Mouse (Mus musculus): ENCODE measurements at regions not wholly inside any gene's neighbourhood (a gene's known extent, or its start where the extent isn't known, plus 50 kb on each side); places are given as distances from the start of the nearest gene placed in this dataset.

DNA sequence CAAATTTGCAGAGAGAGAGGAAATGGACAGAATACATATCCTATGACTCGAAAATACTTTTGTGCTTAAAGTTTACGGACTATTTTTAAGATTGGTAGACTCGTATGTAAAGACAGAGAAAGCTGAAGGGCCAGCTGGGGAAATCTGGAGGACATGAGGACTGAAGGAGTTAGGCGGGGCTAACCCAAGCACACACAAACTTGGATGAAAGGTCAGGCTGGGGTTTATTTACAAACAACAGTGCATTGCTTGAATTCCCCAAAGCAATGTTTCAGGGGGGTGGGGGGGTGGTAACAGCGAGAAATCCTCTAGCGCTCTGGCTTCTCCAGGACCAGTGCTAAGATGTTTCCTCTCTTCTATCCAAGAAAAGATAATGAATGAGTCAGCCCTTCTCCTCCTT lies 68.3 kb downstream of the Ptger2 start:
- DNase-seq (ENCODE audit: low spot score), result no peak

DNA sequence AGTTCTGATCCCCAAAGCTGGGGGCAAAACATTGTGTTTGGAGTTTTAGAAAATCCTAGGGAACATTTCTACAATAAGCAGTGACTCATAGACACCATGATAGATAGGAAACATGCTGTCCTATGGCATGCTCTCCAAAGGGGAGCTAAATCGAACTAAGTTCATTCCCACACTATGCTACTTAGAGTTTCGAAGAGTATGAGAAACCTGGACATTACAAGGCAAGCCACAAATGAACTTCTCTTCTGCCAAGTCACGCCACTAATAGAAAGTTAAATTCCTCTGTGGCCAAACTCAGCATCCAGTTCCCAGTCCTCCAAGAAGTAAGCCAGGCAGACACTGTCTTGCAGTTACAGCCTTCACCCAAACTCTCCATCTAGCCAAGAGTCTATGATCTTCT lies 73.7 kb downstream of the Ptger2 start:
- DNase-seq (ENCODE audit: low spot score), result no peak

DNA sequence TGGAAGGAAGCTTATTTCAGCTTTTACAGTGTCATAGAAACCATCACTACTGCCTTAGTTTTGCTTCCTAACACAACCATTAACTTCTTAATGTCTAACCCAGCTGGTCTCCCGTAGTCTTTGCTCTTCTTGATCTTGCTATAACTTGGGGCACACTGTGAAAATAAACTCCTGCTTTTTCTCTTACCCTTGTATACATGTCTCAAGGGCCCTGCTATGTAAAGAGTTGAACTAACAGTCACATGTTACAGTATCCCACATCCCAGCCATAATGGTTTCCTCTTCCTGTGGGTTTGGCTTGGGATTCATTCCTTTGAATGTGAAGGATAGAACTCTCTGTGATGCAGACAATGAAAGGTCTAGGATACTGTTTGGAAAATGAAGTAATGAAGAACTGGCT lies 76.5 kb downstream of the Ptger2 start:
- no peak for DNase-seq (ENCODE audit: low spot score)

DNA sequence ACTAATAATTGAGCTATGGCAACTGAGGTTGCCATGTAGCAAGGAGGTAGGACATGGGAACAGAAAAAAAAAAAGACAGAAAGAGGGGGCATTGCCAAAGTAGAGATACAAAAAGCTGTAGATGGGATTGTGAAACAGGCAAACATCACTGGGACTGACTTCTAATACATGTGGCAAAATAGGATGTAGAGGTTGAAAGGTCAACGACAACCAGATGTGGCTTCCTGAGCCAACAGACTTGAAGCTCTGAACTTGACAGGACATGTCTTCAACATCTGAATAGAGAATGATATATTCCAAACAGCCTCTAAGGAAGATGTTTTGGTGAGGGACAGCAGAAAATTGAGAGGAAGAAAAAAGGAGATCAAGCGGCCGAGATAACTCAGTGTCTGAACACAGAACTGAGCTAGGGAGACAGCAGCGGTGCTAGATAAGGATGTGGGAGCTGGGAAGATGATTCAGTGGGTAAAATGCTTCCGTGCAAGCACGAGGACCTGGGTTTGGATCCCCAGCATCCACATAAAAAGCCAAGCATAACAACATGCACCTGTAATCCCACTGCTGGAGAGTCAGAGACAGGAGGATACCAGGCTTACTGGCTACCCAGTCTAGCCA lies 81.7 kb downstream of the Ptger2 start:
- DNase-seq (ENCODE audit: low spot score), result no peak

DNA sequence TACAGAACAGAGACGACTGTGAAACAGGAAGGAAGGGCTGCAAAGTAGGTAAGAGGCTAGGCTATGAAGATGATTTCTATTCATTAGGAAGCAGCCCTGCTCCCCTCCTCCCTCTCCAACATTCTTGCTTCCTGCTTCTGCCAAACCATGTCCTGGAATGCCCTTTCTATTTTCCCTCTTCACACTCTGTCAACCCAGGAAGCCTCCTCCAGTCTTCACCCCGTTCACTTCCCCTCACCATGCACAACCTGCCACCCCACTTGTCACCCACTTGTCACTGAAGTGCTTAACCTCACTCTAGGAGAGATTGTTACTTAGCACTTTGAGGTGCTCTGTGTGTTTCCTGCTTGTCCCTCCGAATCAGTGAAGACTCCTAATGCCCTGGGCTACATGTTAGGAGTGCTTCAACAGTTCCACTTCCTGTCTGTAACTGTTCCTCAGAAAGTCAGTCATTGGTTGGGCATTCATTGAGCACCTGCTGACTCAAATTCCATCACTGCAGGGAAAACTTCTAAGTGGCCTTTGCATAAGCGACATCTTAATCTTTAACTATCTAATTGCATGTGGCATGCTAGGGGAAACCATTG lies 87.0 kb downstream of the Ptger2 start:
- DNase-seq (ENCODE audit: low spot score), result peak; percentile 72

DNA sequence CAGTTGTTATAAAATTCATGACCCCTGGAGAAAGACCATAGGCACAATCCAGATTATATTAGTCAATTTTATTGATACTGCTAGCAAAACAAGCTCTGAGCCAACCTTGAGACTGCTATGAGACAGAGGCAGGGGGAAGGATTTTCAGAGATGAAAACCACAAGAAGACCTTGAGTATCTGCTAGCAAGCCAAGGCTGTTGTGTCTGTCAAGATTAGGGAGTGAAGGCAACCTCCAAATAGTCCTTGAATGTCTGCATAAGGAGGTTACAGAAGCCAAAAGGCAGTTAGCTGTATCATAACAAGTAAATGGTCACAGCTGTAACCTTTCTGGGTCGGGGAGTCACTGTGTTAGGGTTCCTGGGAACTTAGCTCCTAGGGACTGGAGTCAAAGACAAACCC lies 89.2 kb downstream of the Ptger2 start:
- no peak for DNase-seq (ENCODE audit: low spot score)

DNA sequence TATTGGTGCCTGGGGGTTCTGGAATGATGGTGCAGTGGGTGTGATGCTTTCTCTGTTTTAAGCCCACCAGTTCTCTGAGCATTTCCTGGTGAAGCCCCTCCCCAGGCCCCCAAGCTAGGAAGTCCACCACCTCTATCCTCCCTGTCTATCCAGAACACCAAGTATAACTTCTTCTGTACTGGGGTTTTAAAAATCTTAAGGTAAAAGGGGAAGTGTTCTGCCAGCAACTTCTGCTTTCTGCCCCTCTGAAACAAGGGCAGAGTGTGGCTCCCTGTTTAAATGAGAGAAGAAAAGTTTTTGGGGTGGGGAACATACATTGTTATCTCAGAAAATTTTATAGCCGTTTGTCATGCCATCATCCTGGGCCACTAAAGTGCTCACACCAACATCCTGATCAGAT lies 91.8 kb downstream of the Ptger2 start:
- DNase-seq (ENCODE audit: low spot score), result peak; percentile 28

DNA sequence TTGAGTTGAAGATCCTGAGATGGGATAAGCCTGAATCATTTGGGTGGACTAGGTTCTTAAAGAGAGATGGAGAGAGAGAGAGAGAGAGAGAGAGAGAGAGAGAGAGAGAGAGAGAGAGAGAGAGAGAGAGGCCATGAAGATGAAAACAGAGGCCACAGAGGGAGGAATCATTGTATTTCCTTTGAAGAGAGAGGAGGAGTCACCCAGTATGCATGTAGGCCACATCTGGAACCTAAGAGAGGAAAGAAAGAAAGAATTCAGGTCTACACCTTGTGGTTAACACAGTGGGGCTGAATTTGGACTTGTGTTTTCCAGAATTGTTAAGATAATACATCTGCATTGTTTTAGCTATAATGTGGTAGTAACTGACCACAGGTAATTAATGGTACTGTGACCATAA lies 92.2 kb downstream of the Ptger2 start:
- DNase-seq (ENCODE audit: low spot score), result no peak

DNA sequence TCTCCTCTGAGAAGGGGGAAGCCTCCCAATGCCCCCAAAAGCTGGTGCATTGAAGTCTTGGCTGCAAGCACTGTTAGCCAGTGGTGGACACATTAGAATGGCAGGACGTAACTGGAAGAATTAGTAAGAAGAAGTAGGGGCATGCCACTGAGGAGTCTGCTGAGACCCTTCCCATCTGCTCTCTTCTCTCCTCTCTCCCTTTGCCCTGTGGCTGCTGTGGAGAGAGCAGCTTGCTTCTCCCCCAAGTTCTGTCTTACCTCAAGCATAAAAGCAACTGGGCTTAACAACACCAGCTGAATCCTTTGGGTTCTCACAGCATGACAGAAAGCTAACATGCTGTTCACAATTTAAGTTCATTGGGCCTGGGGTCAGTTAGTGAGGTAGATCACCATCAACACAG lies 95.1 kb downstream of the Ptger2 start:
- no peak for DNase-seq (ENCODE audit: low spot score)

Data from lung, postnatal 25 days (tissue).